Mouse (Mus musculus) right cerebral cortex, adult 2 months (tissue): ENCODE measurements around the gene Zfp36l1.

ENCODE experiments used
- DNase-seq, 2 experiments: peaks; one replicate each; pipeline ENCODE4 v3.0.0; 2021 to 2022; ENCODE audit warnings: low spot score in 2 of 2

Gene Zfp36l1

DNA sequence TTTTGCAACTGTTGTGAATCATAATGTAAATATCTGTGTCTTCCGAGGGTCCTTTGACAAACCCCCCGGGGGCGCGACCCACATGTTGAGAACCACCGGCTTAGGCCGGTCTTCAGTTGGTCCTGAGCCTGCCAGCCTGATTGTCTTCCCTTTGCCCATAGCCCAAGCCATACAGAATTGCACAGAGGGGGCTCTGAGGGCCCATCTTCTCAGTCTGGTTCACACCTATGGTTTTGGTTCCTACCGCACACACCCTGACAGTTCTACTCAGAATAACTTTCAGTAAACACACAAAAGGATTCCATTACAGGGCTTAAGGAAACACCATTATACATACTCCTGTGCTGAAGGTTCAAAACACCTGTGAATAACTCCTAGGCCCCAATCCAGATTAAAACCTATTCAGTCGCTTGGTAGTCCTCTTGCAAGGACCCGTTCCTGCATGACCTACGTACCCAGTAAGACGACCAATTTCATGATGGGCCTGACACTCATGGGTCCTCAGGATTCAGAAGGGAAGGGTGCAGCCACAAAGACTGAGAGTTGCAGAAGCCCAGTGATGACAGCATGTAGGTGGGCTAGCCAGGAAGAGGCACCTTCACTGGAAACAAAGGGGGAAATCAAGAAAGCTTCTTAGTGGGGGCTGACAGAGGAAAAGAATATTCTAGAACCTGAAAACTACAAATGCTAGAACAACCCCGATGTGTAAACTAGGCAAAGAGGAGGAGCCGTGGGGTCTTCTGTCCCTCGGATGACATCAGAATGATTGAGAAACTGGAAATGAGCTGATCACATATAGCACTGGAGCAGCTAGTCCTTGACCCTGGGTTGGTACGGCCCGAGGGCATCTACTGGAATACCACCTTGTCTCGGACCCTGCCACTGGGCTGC is 18.8 kb upstream of the Zfp36l1 start:
- no peak for DNase-seq

DNA sequence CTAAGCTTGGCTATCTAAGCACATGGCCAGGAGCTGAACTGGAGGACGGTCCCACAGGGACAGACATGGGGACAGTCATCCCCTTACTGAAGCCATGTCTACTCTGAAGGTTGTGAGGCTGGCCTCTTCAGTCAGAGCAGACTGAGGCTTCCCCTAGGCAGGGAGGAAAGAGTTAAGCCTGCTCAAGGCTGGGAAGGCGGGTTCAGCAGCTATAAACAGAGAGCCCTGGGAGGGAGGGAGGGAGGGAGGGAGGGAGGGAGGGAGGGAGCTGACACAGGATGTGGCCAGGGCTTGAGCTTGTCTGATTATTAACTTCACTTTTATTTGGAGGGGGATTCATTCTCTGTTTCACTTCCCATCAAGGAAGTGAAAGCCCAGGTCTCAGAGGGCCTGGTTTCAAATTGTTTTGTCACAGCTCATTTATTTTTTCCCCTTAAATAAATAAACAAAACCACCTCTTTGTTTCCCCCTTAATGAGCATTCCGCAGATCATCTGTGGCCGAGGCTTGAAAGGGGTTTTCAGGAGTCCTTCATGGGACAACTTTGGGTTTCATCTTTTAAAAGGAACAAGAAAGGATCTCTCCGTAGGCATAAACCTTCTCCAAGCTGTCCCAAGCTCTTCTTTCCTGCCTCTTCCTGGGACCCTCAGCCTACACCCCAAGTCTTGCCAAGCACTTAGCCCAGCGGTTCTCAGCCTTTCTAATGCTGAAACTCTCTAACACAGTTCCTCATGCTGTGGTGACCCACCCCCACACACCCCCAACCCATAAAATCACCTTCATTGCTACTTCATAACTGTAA is 17.9 kb upstream of the Zfp36l1 start:
- no peak for DNase-seq

DNA sequence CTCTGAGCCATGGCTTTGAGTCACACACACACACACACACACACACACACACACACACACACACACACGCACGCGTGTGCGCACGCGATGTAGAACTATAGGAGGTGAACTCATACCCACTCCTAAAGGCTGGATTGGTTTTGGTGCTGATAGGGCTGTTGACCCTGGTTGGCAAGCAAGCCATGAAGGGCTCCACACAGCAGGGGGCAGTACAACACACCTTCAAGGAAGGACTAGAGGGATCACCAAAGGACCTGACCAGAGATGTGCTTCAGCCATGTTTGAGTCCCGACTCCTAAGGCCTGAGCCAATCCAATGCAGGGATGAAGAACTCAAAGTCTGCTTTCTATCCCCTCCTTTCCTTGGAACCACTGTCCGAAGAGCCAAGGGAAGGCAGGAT is 16.7 kb upstream of the Zfp36l1 start:
- no peak for DNase-seq

- DNase-seq: no peak
Observed at GRCm38 (mm10) chr12:80127191-80127762, 14.5 kb upstream of the Zfp36l1 start.

- no peak for DNase-seq
Observed at GRCm38 (mm10) chr12:80125316-80125715, 12.5 kb upstream of the Zfp36l1 start.

DNA sequence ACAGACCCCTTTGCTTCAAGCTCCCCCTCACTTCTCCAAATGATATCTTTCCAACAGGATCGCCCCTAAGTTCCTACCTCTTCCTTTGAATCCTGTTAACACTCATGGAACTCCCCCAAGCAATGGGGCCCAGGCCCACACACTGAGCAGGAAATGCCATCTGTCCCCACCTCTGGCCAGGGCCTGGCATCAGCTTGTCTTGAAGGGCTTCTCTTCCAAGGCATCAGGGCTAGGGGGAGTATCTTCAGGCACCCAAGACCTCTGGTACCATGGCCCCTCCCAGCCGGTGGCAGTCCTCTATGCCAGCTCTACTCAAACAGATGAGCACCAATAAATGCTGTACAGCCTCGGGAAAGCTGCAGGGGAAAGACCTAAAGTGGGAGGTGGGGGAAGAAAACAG is 11.9 kb upstream of the Zfp36l1 start:
- DNase-seq: no peak

GRCm38 (mm10) chr12:80124211-80124610 is 11.4 kb upstream of the Zfp36l1 start:
- DNase-seq: no peak

GRCm38 (mm10) chr12:80123227-80123803 is 10.5 kb upstream of the Zfp36l1 start:
- no peak for DNase-seq

DNA sequence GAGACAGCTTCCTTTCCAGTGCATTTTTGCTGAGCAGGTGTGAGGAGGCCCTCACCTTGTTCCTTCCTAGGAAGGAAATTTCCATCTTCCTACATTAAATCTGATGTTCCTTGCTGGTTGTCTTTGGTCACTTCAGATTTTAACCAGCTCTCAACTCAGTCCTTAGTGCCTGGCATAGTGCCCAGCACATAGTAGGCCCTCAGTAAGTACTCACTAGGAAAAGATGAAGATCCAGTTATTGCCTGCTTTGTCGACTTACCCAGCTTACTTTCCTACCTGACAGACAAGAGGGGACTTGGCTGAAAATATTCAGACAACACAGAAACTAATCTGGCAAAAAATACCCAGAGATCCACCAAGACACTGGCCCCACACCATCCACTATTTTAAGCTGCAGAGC is 8.6 kb upstream of the Zfp36l1 start:
- no peak for DNase-seq

GRCm38 (mm10) chr12:80118588-80118987 is 5.8 kb upstream of the Zfp36l1 start:
- no peak for DNase-seq

- peak in 1 of 2 experiments; percentile 13 for DNase-seq
Observed at GRCm38 (mm10) chr12:80116206-80117112, 3.6 kb upstream of the Zfp36l1 start.

GRCm38 (mm10) chr12:80115863-80116194 is 3.0 kb upstream of the Zfp36l1 start:
- DNase-seq: no peak

DNA sequence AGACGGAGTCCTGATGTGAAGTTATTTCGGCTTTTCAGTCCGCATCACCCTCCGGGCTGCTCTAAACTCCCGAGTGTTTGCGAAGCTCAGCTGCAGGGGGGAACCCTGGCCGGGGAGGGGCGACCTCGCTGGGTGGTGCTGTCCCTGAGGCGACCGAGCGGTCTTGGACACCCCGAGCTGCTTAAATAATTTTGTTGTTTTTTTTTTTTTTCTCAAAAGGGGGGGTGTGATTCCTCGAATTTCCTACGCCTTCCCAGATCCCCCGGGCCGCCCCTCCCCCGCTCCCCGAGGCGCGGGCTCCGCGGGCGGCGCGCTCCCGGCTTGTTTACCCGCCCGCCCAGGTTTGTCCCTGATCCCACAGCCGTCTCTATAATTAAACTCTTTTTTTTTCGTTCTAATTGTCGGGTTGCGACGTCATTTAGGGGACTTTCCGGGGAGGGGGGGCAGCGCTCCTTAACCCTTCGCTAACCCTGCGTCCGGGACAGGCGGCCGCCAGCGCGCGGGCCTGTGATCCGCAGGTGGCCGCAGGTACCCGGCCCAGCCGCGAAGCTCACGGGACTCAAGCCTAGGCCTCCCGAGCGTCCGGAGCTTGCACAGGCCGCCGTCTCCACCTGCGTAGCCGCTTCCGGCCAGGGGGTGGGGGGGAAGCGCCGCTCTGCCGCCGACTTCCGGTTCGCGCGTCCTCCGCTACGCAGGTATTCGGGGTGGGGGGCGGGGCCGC is 2.5 kb upstream of the Zfp36l1 start:
- peak; percentile 68 to 76 for DNase-seq

DNA sequence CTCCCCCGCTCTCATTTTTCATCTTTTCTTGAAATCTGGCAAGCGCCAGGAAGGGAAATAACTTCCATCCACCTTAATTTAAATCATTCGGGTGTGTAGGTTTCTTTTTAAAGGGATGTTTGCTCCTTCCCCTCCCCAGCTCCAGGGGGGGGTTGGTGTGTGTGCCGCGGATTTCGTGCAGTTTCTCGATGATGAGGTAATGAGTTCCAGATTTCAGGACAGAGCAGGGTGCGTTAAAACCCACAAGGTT is 2.0 kb upstream of the Zfp36l1 start:
- DNase-seq: peak in 1 of 2 experiments; percentile 59

DNA sequence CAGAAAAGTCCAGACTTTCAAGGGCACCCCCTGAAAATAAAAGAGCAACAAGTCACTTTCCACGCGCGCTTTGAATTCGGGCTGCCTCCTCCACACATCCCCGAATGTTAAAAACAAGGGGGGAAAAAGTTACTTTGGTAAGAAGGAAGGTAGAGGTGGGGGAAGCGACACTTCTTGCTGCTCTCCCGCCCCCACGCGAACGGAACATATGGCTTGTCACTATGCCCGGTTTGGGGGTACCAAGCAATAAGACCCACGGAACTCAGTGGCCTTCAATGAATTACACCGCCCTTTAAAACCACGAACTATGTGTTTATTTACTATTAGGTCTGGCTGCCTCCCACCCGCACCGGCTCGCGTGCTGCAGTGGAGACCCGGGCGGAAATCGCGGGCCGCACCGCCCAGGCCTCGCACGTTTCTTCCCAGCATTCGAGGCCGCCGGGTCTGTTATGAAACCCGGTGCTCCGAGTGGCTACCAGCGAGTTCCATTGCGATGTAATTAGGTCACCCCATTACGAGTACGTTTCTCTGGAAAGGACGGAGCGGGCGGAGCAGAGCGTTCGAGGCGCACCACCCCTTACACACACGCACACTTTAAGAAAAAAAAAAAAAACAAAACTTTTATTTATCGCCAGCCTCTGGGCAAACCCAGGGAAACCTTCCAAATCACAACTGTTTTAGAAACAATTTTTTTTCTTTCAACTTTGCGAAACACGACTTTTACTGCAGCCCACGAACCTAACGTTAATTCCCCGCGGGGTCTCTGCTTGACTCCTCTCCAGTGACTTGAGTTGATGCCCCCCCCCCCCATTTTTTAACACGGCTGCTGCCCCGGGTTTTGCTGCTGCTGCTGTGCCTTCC is 1.4 kb upstream of the Zfp36l1 start:
- DNase-seq: peak; percentile 47 to 60

DNA sequence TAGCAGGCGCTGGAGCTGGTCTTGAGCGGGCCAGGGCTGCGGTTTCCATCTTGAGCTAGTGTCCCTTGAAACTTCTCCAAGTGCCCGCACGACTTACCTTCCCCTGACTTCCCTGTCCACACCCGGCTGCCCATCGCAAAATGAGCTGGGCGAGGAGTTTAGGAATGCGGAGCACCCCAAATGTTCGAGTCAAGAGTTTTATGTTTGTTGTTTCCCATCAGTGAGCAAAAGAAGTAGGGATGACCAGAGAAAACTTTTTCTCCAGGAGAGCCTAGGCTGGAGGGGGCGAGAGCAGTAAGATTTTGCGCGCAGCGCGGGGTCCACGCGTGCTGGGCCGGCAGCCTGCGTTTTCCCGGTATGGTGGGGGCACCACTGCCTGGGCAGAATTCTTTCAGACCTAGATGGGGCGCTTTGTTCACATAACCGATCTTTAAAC is 791 bp upstream of the Zfp36l1 start:
- peak in 1 of 2 experiments; percentile 17 for DNase-seq

- no peak for DNase-seq
Observed at GRCm38 (mm10) chr12:80112071-80112660, 647 bp downstream of the Zfp36l1 start.

- DNase-seq: peak in 1 of 2 experiments; percentile 11
Observed at GRCm38 (mm10) chr12:80111131-80112070, 1.4 kb downstream of the Zfp36l1 start.
